Mouse (Mus musculus) 3134 (cell line): ENCODE measurements around the gene Slc25a21.

Source experiments
- DNase-seq: peaks from one replicate; pipeline ENCODE4 v3.0.0-alpha.2; 2011; ENCODE audit warnings: low spot score; ENCODE audit not compliant: insufficient read length; ENCODE audit errors: extremely low read depth

The Slc25a21 gene

GRCm38 (mm10) chr12:57185475-57185874 is 11.8 kb downstream of the Slc25a21 start:
- DNase-seq, result no peak

GRCm38 (mm10) chr12:57184401-57185147 is 12.7 kb downstream of the Slc25a21 start:
- no peak for DNase-seq

GRCm38 (mm10) chr12:57179465-57180188 is 17.6 kb downstream of the Slc25a21 start:
- no peak for DNase-seq

- DNase-seq, result no peak
These were observed 18.5 kb downstream of the Slc25a21 start for GRCm38 (mm10) chr12:57178818-57179217.

- DNase-seq, result no peak
These were observed 34.0 kb downstream of the Slc25a21 start for GRCm38 (mm10) chr12:57163294-57163693.

- DNase-seq, result no peak
These were observed 34.4 kb downstream of the Slc25a21 start for GRCm38 (mm10) chr12:57162840-57163239.

- no peak for DNase-seq
These were observed 37.4 kb downstream of the Slc25a21 start for GRCm38 (mm10) chr12:57159904-57160303.

GRCm38 (mm10) chr12:57158266-57158665 is 39.0 kb downstream of the Slc25a21 start:
- no peak for DNase-seq

GRCm38 (mm10) chr12:57138937-57139336 is 58.3 kb downstream of the Slc25a21 start:
- DNase-seq, result no peak

GRCm38 (mm10) chr12:57137809-57138208 is 59.5 kb downstream of the Slc25a21 start:
- DNase-seq, result no peak

GRCm38 (mm10) chr12:57118602-57119001 is 78.7 kb downstream of the Slc25a21 start:
- no peak for DNase-seq

- DNase-seq, result no peak
These were observed 81.8 kb downstream of the Slc25a21 start for GRCm38 (mm10) chr12:57115516-57115915.

GRCm38 (mm10) chr12:57109363-57109762 is 87.9 kb downstream of the Slc25a21 start:
- no peak for DNase-seq

- no peak for DNase-seq
These were observed 95.0 kb downstream of the Slc25a21 start for GRCm38 (mm10) chr12:57102322-57102721.

- DNase-seq, result no peak
These were observed 96.7 kb downstream of the Slc25a21 start for GRCm38 (mm10) chr12:57100549-57100948.

- no peak for DNase-seq
These were observed 98.2 kb downstream of the Slc25a21 start for GRCm38 (mm10) chr12:57099066-57099465.

GRCm38 (mm10) chr12:57098371-57098770 is 98.9 kb downstream of the Slc25a21 start:
- DNase-seq, result no peak

- DNase-seq, result no peak
These were observed 104.2 kb downstream of the Slc25a21 start for GRCm38 (mm10) chr12:57093107-57093506.

- DNase-seq, result no peak
These were observed 112.8 kb downstream of the Slc25a21 start for GRCm38 (mm10) chr12:57084519-57084918.

GRCm38 (mm10) chr12:57083533-57083932 is 113.7 kb downstream of the Slc25a21 start:
- DNase-seq, result no peak

GRCm38 (mm10) chr12:57076606-57077005 is 120.7 kb downstream of the Slc25a21 start:
- DNase-seq, result no peak

GRCm38 (mm10) chr12:57072616-57073015 is 124.7 kb downstream of the Slc25a21 start:
- no peak for DNase-seq
